Mouse (Mus musculus): Measurements from ENCODE around the gene Fbxo41.

DNA sequence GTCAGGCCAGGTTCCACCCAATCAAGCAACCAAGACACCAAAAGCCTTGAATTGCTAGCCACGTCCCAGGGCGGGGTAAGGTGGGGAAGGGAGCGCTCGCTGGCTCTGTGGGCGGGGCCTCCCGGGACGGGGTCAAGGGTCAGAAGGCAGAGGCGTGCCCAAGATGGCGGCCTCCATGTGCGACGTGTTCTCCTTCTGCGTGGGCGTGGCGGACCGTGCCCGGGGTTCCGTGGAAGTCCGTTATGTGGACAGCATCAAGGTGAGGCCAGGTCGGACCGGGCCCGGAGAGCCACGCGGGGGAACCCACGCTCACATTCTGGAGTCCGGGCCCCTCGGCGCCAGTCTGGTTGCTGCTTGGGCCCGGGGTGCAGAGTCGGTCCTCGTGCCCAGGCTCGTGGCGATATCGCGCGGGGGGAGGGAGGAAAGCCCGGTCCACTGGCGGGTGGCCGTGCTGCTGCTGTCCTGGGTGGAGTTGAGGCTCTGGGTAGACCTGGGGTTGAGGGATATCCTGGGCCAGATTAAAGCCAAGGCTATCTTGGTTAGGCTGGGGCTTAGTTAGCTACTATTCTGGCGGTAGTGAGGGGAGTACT lies 70.9 kb downstream of the Fbxo41 start, which contains the start of gene Smyd5:
- TF ChIP-seq CTCF (IDR thresholded peaks at IDR 0.05) (no peak), EP300 (IDR thresholded peaks at IDR 0.05; ENCODE audit: insufficient read depth, low read depth, low read length) (no peak), POLR2A (IDR thresholded peaks at IDR 0.05; ENCODE audit: insufficient read depth, low read depth, low read length) (no peak)

All from heart, adult 2 months (tissue).